Mouse (Mus musculus): ENCODE results near the gene Tspan7. TPM values are rescaled to one million over a fixed set of nuclear protein-coding genes. Genes with fewer than 3 reads are reported as not detected.

The Tspan7 gene
- polyA plus RNA-seq (2014; fragmentation: Illumina TruSeq; extraction: RNeasy Lipid Tissue Mini Kit (QIAGEN cat#74804); ENCODE audit: low read depth, low replicate concordance), result 138 TPM

DNA sequence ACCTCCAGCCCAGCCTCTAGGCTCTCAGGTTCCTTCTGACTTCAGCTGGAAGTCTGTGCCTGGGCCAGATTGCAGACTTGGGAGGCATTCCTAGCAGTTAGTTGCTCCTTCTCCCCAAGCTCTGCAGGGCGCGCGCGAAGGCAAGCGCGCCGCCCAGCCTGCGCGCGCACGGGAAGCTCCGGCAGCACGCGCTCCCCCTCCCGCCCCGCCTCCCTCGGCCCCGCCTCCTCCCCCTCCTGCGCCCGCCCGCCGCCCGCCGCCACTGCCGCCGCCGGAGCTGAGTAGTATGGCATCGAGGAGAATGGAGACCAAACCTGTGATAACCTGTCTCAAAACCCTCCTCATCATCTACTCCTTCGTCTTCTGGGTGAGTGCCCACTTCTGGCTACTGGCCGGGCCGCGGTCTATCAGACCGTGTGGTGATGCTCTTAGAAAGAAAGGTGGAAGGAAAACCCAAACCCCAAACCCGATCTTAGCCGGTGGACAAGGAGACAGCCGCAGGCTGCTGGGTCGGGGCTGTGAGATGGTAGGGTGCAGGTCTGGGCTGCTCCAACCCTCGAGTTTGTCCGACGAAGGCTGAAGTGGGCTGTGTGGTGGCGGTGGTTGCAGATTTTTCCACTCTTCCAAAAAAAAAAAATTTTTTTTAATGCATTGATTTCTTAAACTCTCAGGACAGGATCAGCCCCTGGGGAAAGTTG is at the start of gene Tspan7:
Gene Tspan7, plus strand, starts transcription at position 287 of the 698 bp plus-strand sequence.

Other genes starting within 250 kb of the Tspan7 start
- gene Otc, start 232.9 kb upstream of the Tspan7 start, polyA plus RNA-seq (2014; fragmentation: Illumina TruSeq; extraction: RNeasy Lipid Tissue Mini Kit (QIAGEN cat#74804); ENCODE audit: low read depth, low replicate concordance), result 0.68 TPM
- 77.8 TPM for gene Mid1ip1, start 229.9 kb downstream of the Tspan7 start, polyA plus RNA-seq (2014; fragmentation: Illumina TruSeq; extraction: RNeasy Lipid Tissue Mini Kit (QIAGEN cat#74804); ENCODE audit: low read depth, low replicate concordance)

Data from heart, adult 10 weeks (tissue).